Mouse (Mus musculus): ENCODE results near the gene 4921524J17Rik.
A peak's percentile ranks its signal among the peaks of the same experiment; 100 is the strongest.

The 4921524J17Rik gene

GRCm38 (mm10) chr8:85432168-85433016 is at the start of gene 4921524J17Rik:
Gene 4921524J17Rik, minus strand, starts transcription at chr8:85432833.
- peak; percentile 94 to 97 for DNase-seq (ENCODE audit: low spot score in 2 of 2)

GRCm38 (mm10) chr8:85482427-85482826 is 49.8 kb upstream of the 4921524J17Rik start:
- no peak for DNase-seq (ENCODE audit: low spot score in 2 of 2)

- DNase-seq (ENCODE audit: low spot score in 2 of 2): peak; percentile 16 to 64
These were observed 49.3 kb upstream of the 4921524J17Rik start for GRCm38 (mm10) chr8:85481900-85482299.

DNA sequence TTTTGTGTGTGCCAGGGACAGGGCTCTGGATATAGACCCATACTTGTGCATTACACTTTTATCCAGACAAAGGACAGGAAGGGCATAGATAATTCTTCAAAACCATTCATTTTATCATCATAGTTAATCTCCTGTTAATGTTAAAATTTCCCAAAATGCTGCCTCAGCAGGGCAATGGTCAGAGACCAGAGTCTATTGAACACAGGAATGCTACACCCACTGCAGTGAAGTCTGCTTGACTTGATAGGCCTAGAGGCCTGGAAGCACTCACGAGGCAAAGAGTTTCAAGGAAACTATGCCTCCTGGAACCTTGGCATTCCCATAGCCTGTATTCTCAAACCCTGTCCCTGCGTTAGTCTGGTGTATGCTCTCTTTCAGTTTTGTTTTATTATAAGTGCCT is 47.1 kb upstream of the 4921524J17Rik start:
- no peak for DNase-seq (ENCODE audit: low spot score in 2 of 2)

DNA sequence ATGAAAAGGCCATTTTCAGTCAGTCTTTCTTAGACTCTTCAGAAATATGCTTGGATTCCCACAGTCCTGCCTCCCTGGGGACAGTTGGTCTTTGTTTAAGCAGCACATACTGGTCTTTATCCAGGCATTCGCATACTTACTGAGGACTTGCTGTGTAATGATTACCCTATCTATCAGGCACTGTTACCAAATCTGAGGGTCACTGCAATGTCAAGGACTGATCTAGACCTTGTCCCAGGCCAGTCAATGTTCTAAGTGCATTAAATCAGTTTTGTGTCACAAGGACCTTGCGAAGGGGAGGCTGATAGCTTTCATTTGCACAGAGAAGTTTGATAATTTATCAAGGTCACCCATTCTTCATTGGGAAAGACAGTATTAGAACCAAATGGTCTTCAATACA is 45.8 kb upstream of the 4921524J17Rik start:
- no peak for DNase-seq (ENCODE audit: low spot score in 2 of 2)

DNA sequence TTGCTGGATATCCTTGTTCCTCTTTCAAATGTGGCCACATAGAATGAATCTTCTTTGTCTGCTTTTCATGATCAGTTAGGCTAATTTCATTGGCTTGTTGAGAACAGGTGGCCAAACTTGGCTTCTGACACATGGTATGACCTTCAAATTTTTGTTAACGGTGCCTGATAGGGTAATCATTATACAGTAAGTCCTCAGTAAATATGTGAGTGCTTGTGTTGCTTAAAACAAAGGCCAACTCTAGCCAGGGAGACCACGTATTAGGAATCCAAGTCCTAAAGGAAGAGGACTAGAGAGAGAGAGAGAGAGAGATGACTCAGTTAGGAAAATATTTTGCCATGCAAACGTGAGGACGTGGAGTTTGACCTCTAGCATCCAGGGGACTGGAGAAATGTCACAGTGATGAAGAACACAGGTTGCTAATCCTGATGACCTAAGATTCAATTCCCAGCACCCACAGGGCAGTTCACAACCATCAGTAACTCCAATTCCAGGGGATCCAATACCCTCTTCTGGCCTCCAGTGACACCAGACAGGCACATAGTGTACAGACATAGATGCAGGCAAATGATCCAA is 44.4 kb upstream of the 4921524J17Rik start:
- DNase-seq (ENCODE audit: low spot score in 2 of 2): no peak

GRCm38 (mm10) chr8:85474924-85475323 is 42.3 kb upstream of the 4921524J17Rik start:
- DNase-seq (ENCODE audit: low spot score in 2 of 2): no peak

- no peak for DNase-seq (ENCODE audit: low spot score in 2 of 2)
These were observed 40.6 kb upstream of the 4921524J17Rik start for GRCm38 (mm10) chr8:85473246-85473645.

DNA sequence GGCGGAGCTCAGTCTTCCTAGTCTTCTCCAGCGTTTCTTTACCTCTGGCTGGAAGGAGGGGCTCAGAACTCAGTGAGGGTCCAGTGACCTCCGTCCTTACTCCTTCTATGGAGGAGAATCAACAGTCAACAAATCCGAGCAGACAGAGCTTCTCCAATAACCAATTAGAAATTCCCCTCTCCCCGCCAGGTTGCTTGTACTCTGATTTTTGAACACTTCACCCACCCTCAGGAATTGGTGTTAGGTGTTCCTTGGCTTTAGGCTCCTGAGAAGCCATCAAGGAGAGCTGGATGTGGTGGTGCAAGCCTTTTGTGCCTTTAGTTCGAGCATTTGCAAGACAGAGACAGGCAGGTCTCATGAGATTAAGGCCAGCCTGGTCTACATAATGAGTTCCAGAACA is 40.2 kb upstream of the 4921524J17Rik start:
- DNase-seq (ENCODE audit: low spot score in 2 of 2): no peak

GRCm38 (mm10) chr8:85470753-85471152 is 38.1 kb upstream of the 4921524J17Rik start:
- no peak for DNase-seq (ENCODE audit: low spot score in 2 of 2)

DNA sequence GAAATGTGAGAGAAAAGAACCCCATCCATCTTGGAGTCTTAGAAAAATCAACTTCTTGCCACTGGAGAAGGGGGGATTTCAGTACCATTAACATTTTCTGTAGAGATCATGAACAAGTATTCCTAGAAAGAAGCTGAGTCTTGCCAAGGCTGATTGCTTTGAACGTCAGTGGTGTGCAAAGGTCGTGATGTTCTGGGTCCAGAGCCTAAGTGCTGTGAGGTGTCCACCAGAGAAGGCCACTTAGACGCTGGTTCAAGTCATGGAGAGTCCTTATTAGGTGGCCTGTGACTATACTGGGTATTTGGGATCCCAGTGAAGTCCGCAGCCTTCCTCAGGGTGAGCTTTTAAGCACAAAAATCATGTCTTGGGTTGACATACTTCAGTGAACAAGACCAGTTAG is 33.4 kb upstream of the 4921524J17Rik start:
- DNase-seq (ENCODE audit: low spot score in 2 of 2): no peak

DNA sequence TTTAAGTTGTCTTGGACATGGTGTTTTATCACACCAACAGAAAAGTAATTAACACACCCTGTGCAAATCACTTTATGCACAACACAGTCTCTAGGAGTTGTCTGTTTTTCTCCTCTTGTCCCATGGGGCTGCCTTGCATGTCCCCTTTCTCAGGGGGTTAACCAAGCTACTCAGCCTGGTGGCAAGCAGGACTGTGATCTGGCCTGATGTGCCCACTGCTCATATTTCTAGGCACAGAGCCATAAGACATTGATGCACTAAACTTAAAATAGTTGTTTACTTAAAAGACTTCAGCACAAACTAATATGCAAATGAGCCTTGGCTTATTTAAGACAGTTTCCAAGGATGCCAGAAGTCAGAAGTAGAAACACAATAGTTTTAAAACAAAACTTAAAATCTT is 31.7 kb upstream of the 4921524J17Rik start:
- DNase-seq (ENCODE audit: low spot score in 2 of 2): no peak

GRCm38 (mm10) chr8:85462441-85462840 is 29.8 kb upstream of the 4921524J17Rik start:
- DNase-seq (ENCODE audit: low spot score in 2 of 2): no peak

DNA sequence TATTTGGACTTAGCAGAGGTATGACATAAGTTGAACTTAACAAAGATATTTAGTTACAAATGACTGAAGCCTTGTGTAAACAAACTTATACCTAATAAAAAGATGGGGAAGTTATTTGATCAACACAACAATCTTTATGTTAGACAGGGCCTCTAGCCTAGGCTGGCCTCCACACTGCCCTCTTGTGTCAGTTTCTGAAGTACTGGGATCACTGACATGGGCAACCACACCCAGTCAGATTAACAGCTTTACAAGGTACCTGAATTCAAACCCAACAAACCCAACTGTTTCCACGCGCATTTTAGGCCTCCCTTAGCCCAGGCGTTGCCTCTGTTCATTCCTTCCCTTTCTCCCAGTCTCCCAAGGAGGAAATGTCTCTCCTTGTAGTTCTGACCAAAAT is 28.7 kb upstream of the 4921524J17Rik start:
- peak in 1 of 2 experiments; percentile 46 for DNase-seq (ENCODE audit: low spot score in 2 of 2)

- DNase-seq (ENCODE audit: low spot score in 2 of 2): no peak
These were observed 28.2 kb upstream of the 4921524J17Rik start for GRCm38 (mm10) chr8:85460804-85461203.

DNA sequence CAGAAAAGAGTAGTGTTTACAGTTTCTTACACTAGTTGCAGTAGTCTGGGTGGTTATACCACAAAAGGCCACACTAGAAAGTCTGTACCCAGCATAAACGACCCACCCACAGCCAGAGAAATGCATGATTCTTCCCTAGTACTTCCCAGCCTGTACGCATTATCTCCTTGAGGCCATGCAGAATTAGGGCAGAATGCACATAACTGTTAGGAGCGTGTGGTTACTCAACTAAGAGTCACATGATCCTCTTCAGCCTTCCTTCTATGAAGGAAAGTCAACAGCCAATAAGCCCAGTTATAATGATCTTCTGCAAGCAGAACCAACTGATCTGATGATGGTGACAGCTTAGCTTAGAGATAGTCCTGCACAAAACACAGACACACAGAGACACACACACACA is 26.9 kb upstream of the 4921524J17Rik start:
- no peak for DNase-seq (ENCODE audit: low spot score in 2 of 2)

GRCm38 (mm10) chr8:85456536-85456935 is 23.9 kb upstream of the 4921524J17Rik start:
- peak; percentile 14 to 75 for DNase-seq (ENCODE audit: low spot score in 2 of 2)

- no peak for DNase-seq (ENCODE audit: low spot score in 2 of 2)
These were observed 22.1 kb upstream of the 4921524J17Rik start for GRCm38 (mm10) chr8:85454750-85455149.

- DNase-seq (ENCODE audit: low spot score in 2 of 2): no peak
These were observed 20.6 kb upstream of the 4921524J17Rik start for GRCm38 (mm10) chr8:85453256-85453655.

DNA sequence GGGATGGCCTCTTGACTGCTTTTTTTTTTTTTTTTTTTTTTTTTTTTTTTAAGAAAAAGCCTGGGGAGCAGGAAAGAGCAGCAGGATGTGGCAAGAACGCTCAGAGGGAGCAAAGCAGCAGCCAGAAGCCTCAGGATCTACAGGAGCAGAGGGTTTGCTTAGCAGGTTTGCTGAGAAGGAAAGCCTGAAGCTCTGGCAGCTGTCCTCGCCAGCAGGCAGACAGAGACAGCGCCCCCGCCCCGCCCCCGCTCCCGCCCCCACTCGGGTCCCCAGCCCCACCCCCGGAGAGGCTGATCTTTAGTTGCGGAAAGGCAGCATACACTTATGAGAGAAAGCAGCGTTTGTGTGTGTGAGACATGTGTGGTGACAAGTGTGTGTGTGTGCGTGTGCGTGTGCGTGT is 19.7 kb upstream of the 4921524J17Rik start:
- DNase-seq (ENCODE audit: low spot score in 2 of 2): no peak

DNA sequence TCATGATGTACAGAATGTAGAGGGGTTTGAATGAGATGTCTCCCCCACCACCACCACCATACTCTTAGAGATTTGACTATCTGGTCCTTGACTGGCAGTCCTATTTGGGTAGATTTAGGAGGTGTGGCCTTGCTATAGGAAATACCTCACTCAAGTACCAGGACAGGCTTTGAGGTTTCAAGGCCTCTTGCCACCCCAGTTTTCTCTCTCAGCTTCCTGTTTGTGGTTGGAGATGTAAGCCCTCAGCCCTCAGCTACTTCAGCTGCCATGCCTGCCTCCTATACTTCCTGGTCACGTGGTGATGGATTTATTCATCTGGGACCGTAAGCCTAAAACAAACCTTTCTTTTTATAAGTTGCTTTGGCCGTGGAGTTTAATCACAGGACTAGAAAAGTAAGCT is 17.7 kb upstream of the 4921524J17Rik start:
- no peak for DNase-seq (ENCODE audit: low spot score in 2 of 2)

DNA sequence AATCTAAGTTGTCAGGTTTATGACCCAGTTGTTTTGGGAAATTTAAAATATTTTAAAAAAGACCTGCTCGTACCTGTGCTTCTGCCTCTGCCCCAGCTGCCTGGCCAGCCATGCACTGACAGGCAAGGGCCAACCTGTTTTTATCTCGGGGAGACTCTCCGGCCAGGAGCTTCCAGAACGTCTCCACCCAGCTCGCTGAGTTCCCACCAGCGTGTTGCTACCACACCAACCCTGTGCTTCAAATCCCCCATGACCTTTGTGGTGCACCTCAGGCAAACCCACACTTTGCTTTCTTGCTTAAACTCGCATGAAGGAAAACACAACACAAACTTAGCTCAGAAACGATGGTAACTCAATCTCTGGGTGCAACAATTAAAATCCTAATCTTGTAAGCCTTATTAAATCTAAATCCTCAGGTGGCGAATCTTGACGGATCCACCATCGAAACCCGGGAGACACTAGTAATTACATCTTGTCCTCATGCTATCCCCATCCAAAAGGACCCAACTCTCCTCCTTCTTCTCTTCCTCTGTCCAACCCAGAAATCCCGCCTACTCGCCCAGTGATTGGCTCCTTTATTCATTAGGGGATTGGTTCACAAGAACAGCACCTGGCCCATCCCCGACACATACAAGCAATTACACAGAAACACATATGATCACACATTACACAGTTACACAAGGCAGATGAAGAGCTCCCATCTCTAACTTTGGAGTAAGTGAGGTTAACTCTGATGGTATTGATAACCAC is 13.5 kb upstream of the 4921524J17Rik start:
- DNase-seq (ENCODE audit: low spot score in 2 of 2): no peak

DNA sequence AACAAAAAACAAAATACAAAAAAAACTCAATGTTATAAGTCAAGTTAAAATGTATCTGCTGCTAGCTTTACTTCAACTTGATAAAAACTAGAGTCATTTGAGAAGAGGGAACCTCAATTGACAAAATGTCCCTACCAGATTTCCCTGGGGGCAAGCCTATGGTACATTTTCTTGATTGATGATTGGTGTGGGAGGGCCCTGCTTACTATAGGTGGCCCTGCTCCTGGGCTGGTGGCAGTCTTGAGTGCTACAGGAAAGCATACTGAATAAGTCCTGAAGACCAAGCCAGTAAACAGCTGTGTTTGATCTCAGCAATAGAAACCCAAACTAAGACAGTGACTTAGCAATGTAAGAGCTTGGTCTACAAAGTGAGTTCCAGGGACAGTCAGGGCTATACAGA is 11.5 kb upstream of the 4921524J17Rik start:
- DNase-seq (ENCODE audit: low spot score in 2 of 2): no peak
